Comparison of ENCODE assay signal across 16 mouse cellular contexts in the genomic region with DNA sequence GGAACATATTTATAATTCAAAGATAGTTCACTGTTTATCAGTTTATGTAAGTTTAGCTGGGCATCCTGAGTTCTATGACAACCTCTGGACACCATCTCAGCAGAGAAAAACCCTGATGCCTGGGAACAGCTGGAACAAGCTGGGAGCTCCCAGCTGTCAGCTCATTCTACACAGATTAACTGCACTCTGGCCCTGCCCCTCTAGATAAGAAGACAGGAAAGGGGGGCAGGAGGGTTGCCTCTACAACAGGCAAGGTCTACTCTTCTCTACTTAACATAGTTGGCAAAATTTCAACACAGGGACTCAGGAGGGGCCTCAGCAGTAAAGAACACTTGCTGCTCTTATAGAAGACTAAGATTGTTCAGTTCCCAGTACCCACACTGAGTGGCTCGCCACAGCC. TPM values are rescaled to one million over a fixed set of nuclear protein-coding genes. Genes with fewer than 3 reads are reported as not detected.
DNase-seq lines count a peak whose midpoint lies in the region; ATAC-seq and TF ChIP-seq lines count a peak whose summit lies in the region.
"Had no signal": no experiment of that assay in that cellular context is flagged by ENCODE, and none has a peak within 500 bp of the region (broad histone marks: within the 10 kb centered on the region; RNA-seq: fewer than 3 reads in every experiment).

No protein-coding gene starts in this region.

- H3K79me2 ChIP-seq in myocyte (ENCODE audit: control insufficient read depth, insufficient read depth) = peaks cover 28% of the 10 kb centered on the region

- H3K9ac ChIP-seq in lung, embryonic 15.5 days = no peak overlapping the region
- H3K9ac ChIP-seq in heart, embryonic 13.5 days = no peak overlapping the region
- H3K9ac ChIP-seq: neural tube, embryonic 12.5 days had no signal

- peak; percentile 93 for DNase-seq in heart, adult 11 months
- no peak for DNase-seq in heart, postnatal 14 days
- no peak for DNase-seq in lung, postnatal 25 days (ENCODE audit: low spot score)
- no peak for DNase-seq in layer of hippocampus, postnatal 25 days (ENCODE audit: extremely low spot score in 1 of 2, low spot score in 1 of 2)
- no peak for DNase-seq in thymus, postnatal 10 days (ENCODE audit: low spot score in 2 of 2)
- DNase-seq: adrenal gland, postnatal 14 days; cerebellum, postnatal 36 days; midbrain, embryonic 14.5 days; right cerebral cortex, adult 18-20 months; thymus, adult 2 months had no signal

- H3K4me1 ChIP-seq in lung, embryonic 15.5 days = peaks cover 18% of the 10 kb centered on the region
- H3K4me1 ChIP-seq in heart, embryonic 13.5 days = peaks cover 87% of the 10 kb centered on the region
- H3K4me1 ChIP-seq: neural tube, embryonic 12.5 days had no signal

- 27% methylated on average over 1 of the region's 1 CpGs for WGBS in lung, embryonic 15.5 days
- WGBS in heart, embryonic 13.5 days = 4% methylated on average over 1 of the region's 1 CpGs

- no peak overlapping the region for H3ac ChIP-seq in myocyte (ENCODE audit: control insufficient read depth, insufficient read length)

- H3K4me3 ChIP-seq in lung, embryonic 15.5 days = no peak overlapping the region
- no peak overlapping the region for H3K4me3 ChIP-seq in heart, embryonic 13.5 days
- no peak overlapping the region for H3K4me3 ChIP-seq in myocyte
- H3K4me3 ChIP-seq: layer of hippocampus, adult 2 months; neural tube, embryonic 12.5 days had no signal

- no peaks in the 10 kb centered on the region for H3K27me3 ChIP-seq in lung, embryonic 15.5 days
- H3K27me3 ChIP-seq in heart, embryonic 13.5 days (replicated peaks) = no peaks in the 10 kb centered on the region
- H3K27me3 ChIP-seq in myocyte (ENCODE audit: control insufficient read depth, insufficient read depth, insufficient read length) = no peaks in the 10 kb centered on the region
- H3K27me3 ChIP-seq: neural tube, embryonic 12.5 days had no signal

- TF ChIP-seq POLR2A in myocyte (IDR thresholded peaks at IDR 0.05; ENCODE audit: insufficient read length, low read depth) = no peak

- H3K4me2 ChIP-seq in lung, embryonic 15.5 days = no peak overlapping the region
- H3K4me2 ChIP-seq in heart, embryonic 13.5 days = peak overlapping the region; percentile 55
- peak overlapping the region; percentile 62 for H3K4me2 ChIP-seq in myocyte (ENCODE audit: low read depth)
- H3K4me2 ChIP-seq: neural tube, embryonic 12.5 days had no signal

- H3K27ac ChIP-seq in lung, embryonic 15.5 days = no peak overlapping the region
- peak overlapping the region; percentile 86 for H3K27ac ChIP-seq in heart, embryonic 13.5 days (replicated peaks)
- H3K27ac ChIP-seq: layer of hippocampus, adult 2 months; macrophage; neural tube, embryonic 12.5 days had no signal

- H3K36me3 ChIP-seq in lung, embryonic 15.5 days = no peaks in the 10 kb centered on the region
- no peaks in the 10 kb centered on the region for H3K36me3 ChIP-seq in heart, embryonic 13.5 days
- H3K36me3 ChIP-seq in myocyte (ENCODE audit: control insufficient read depth, insufficient read depth) = no peaks in the 10 kb centered on the region
- H3K36me3 ChIP-seq: neural tube, embryonic 12.5 days had no signal

- peak; percentile 58; the same call in 1 of the 2 replicates for ATAC-seq in lung, embryonic 15.5 days (ENCODE audit: borderline replicate concordance, extremely low read depth, low FRiP score, low TSS enrichment)
- peak; percentile 64 for ATAC-seq in heart, embryonic 13.5 days (ENCODE audit: extremely low read depth, insufficient number of reproducible peaks, low FRiP score, low TSS enrichment)

- intact Hi-C loops in heart, postnatal 14 days (cut with DNase I) = no loop called here

- H3K9me3 ChIP-seq in lung, embryonic 15.5 days = no peaks in the 10 kb centered on the region
- H3K9me3 ChIP-seq in heart, embryonic 13.5 days = no peaks in the 10 kb centered on the region
- H3K9me3 ChIP-seq: neural tube, embryonic 12.5 days had no signal

TF ChIP-seq in myocyte, 11 proteins besides CTCF, POLR2A, EP300 and RAD21:
- TF ChIP-seq TCF3 (IDR thresholded peaks at IDR 0.05; ENCODE audit: insufficient read length, low read depth) = peak; percentile 45
- TF ChIP-seq MYOG (IDR thresholded peaks at IDR 0.05; ENCODE audit: control insufficient read depth in 1 of 3, insufficient read depth in 1 of 3, insufficient read length in 2 of 3, low read depth in 2 of 3) = peak in 2 of 3 experiments; percentile 68 to 72
- TF ChIP-seq REST (IDR thresholded peaks at IDR 0.05; ENCODE audit: insufficient read depth, insufficient read length) = no peak
- TF ChIP-seq CEBPB (IDR thresholded peaks at IDR 0.05; ENCODE audit: insufficient read depth, poor library complexity, severe bottlenecking) = no peak
- peak; percentile 91 to 93 (median 92) for TF ChIP-seq MYOD1 (IDR thresholded peaks at IDR 0.05; ENCODE audit: control insufficient read depth in 1 of 3, insufficient read length in 2 of 3, low read depth in 2 of 3)
- peak; percentile 93 for TF ChIP-seq TCF12 (IDR thresholded peaks at IDR 0.05; ENCODE audit: insufficient read depth, poor library complexity, severe bottlenecking)
- no peak for TF ChIP-seq MAX (IDR thresholded peaks at IDR 0.05; ENCODE audit: low read depth)
- no peak for TF ChIP-seq USF1 (IDR thresholded peaks at IDR 0.05; ENCODE audit: low read depth)

RNA-seq across cellular contexts. Expression of gene Tln2, which starts 27.0 kb away (rescaled TPM):
- 10 to 100 TPM; 77.2 to 87.0 TPM for total RNA-seq in heart, postnatal 14 days (2021)
- polyA plus RNA-seq in lung, embryonic 15.5 days (2015; fragmentation: Nextera tagmentation; extraction: Ambion mirVana) = 13.7 and 14.1 TPM in 2 replicates
- 55.3 and 58.2 TPM in 2 replicates for polyA plus RNA-seq in heart, embryonic 13.5 days (2015; fragmentation: Nextera tagmentation; extraction: Ambion mirVana)
- 28.6 TPM for polyA plus RNA-seq in myocyte (2012; fragmentation: generic; extraction: Trizol)
- total RNA-seq in layer of hippocampus, postnatal 25 days (2021) = 100 to 1,000 TPM in 1 of 2 experiments, 10 to 100 TPM in 1; 89.9 to 104 TPM
